Mouse (Mus musculus): ENCODE results near the gene Exoc7. TPM values are rescaled to one million over a fixed set of nuclear protein-coding genes. Genes with fewer than 3 reads are reported as not detected.

Exoc7 gene
- 9.0 and 12.8 TPM in 2 replicates for polyA plus RNA-seq (2012; ENCODE audit: low replicate concordance)

DNA sequence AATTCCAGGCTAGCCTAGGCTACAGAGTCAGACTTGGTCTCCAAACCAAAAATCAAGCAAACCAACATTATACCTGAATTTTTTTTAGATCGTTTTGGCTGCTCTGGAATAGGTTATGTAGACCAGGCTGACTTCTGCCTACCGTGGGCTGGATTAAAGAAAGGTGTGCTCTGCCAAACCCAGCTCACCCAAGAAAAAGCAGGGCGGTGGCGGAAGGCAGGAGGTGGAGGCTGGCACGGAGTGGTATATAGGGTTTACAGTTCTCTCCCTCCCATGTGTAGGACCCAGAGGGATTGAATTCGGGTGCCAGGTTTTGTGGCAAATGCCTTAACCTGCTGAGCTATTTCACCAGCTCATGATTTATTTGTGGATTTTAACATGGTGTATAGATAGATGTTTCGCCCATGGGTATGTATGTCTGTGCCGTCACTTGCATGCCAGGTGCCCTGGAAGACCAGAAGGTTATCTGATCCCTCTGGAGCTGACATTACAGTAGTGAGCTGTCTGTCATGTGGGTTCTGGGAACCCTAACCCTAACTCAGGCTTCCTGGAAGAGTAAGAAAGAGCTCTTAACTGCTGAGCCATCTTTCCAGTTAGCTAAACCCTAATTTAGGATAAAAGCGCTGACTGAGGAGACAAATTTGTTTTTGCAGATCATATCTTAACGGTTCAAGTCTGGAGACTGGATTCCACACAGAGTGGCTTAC, at the start of gene Exoc7:
Exoc7 (minus strand) TSS at position 215 of the 707 bp plus-strand sequence.

GRCm38 (mm10) chr11:116335244-116336036, 28.4 kb upstream of the Exoc7 start, which contains the start of gene Foxj1:
Foxj1 (minus strand) TSS chr11:116335399.

GRCm38 (mm10) chr11:116280751-116281663, 26.0 kb downstream of the Exoc7 start, which contains the start of gene Galr2:
Galr2 (plus strand) TSS chr11:116280939.

GRCm38 (mm10) chr11:116274045-116274666, 32.9 kb downstream of the Exoc7 start, which contains the start of gene Srp68:
Srp68 (minus strand) TSS chr11:116274217.

Other genes with a start within 250 kb of the Exoc7 start
- 404 and 502 TPM in 2 replicates for gene Unc13d, start 229.3 kb downstream of the Exoc7 start, polyA plus RNA-seq (2012; ENCODE audit: low replicate concordance)
- 429 and 514 TPM in 2 replicates for gene Wbp2, start 220.2 kb downstream of the Exoc7 start, polyA plus RNA-seq (2012; ENCODE audit: low replicate concordance)
- gene Trim47, start 180.0 kb downstream of the Exoc7 start, polyA plus RNA-seq (2012; ENCODE audit: low replicate concordance), result 9.7 and 13.5 TPM in 2 replicates
- 5.0 and 8.5 TPM in 2 replicates for gene Trim65, start 176.1 kb downstream of the Exoc7 start, polyA plus RNA-seq (2012; ENCODE audit: low replicate concordance)
- gene Mrpl38, start 168.4 kb downstream of the Exoc7 start, polyA plus RNA-seq (2012; ENCODE audit: low replicate concordance), result 94.4 and 126 TPM in 2 replicates
- gene Fbf1, start 139.1 kb downstream of the Exoc7 start, polyA plus RNA-seq (2012; ENCODE audit: low replicate concordance), result 18.5 and 21.7 TPM in 2 replicates
- 56.6 and 72.8 TPM in 2 replicates for gene Ten1, start 108.4 kb downstream of the Exoc7 start, polyA plus RNA-seq (2012; ENCODE audit: low replicate concordance)
- gene Acox1, start 108.2 kb downstream of the Exoc7 start, polyA plus RNA-seq (2012; ENCODE audit: low replicate concordance), result 1.3 and 1.8 TPM in 2 replicates
- 0.20 TPM in 2 replicates for gene Evpl, start 69.2 kb downstream of the Exoc7 start, polyA plus RNA-seq (2012; ENCODE audit: low replicate concordance)
- 12.1 and 13.2 TPM in 2 replicates for gene Srp68, start 33.0 kb downstream of the Exoc7 start, polyA plus RNA-seq (2012; ENCODE audit: low replicate concordance)
- 0.21 TPM in 1 of 2 replicates, not detected in the other for gene Galr2, start 26.3 kb downstream of the Exoc7 start, polyA plus RNA-seq (2012; ENCODE audit: low replicate concordance)
- gene Foxj1, start 28.2 kb upstream of the Exoc7 start, polyA plus RNA-seq (2012; ENCODE audit: low replicate concordance), result 0.59 TPM in 1 of 2 replicates, not detected in the other
- gene Rnf157, start 105.8 kb upstream of the Exoc7 start, polyA plus RNA-seq (2012; ENCODE audit: low replicate concordance), result 3.8 and 6.9 TPM in 2 replicates
- 367 and 1,263 TPM in 2 replicates for gene Ubald2, start 126.9 kb upstream of the Exoc7 start, polyA plus RNA-seq (2012; ENCODE audit: low replicate concordance)
- 0.03 TPM in 1 of 2 replicates, not detected in the other for gene Qrich2, start 159.0 kb upstream of the Exoc7 start, polyA plus RNA-seq (2012; ENCODE audit: low replicate concordance)
- gene Prpsap1, start 187.0 kb upstream of the Exoc7 start, polyA plus RNA-seq (2012; ENCODE audit: low replicate concordance), result 97.3 and 125 TPM in 2 replicates
- 366 and 395 TPM in 2 replicates for gene Sphk1, start 223.7 kb upstream of the Exoc7 start, polyA plus RNA-seq (2012; ENCODE audit: low replicate concordance)

All from leukemia stem cell, adult 10-12 weeks (primary cell).